Mouse (Mus musculus): Measurements from ENCODE around the gene Sertad2.

Sertad2 gene

DNA sequence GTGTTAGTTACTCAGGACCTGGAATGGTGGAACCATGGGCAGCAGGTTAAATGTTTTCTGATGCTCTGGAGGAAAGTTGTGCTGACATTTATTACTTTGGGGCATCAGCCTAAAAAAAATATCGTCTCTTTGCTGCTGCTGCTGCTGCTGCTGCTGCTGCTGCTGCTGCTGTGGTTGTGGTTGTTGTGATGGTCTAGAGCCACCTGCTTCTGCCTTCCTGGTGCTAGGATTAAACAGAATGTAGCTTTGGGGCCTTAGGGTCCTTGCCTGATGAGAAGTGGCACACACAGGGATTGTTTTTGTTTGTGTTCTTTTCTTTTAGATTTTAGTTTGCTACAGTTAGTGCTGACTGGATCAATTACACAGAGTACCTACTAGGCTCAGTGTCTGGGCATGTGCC lies 101.1 kb downstream of the Sertad2 start:
- no peak for DNase-seq (ENCODE audit: low spot score)

DNA sequence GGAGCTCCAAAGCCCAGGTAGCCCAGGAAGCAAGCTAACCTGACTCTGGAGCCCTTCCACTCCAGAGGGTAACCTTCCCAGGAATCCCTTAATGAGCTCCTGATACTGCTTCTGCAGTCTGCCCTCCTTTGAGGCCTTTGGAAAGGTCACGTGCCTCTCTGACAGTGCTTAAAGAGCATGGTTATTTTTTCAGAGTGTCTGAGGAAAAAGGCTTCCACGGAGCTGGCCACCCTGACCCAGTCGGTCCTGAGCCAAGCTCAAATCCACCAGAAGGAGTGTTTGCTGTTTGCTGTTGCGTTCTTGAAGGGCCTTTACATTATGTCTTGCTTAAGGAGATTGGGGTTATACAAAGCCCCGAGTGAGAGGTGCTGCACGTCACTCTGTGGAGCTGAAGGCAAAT lies 101.8 kb downstream of the Sertad2 start:
- peak; percentile 35 for DNase-seq (ENCODE audit: low spot score)

DNA sequence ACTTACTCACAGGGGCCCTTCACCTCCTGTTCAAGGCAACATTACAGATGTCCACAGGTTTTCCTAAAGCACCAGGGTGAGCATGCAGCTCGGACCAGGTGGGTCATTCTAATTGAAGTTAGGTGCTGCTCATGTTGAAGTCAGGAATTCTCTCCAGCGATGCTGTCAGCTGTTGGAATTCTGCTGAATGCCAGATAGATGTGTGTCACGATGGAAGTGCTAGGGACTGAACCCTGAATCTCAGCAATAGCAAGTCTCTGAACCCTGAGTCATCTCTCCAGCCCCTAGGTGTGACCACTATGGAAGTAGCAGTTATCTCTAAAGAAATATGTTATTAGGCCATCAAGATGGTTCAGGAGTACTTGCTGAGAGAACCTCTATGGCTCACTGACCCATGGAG lies 102.5 kb downstream of the Sertad2 start:
- DNase-seq (ENCODE audit: low spot score) = no peak

DNA sequence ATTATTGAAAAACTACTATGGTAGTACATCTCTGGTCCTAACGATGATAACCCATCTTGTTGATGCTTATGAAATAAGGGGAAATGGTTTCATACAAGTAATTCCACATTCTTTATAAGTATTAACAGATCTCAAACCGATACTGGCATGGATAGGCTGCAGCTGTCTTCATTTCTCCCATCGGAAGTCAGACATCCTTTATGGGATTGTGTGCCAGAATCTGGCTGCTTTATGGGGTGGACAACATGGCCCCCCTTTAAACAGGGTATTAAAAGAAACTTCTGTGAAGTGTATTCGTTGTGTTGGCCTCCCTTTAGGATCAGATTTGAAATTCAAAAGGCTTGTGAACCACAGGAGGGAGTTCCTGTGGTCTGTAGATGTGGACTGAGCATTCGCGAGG lies 103.1 kb downstream of the Sertad2 start:
- no peak for DNase-seq (ENCODE audit: low spot score)

DNA sequence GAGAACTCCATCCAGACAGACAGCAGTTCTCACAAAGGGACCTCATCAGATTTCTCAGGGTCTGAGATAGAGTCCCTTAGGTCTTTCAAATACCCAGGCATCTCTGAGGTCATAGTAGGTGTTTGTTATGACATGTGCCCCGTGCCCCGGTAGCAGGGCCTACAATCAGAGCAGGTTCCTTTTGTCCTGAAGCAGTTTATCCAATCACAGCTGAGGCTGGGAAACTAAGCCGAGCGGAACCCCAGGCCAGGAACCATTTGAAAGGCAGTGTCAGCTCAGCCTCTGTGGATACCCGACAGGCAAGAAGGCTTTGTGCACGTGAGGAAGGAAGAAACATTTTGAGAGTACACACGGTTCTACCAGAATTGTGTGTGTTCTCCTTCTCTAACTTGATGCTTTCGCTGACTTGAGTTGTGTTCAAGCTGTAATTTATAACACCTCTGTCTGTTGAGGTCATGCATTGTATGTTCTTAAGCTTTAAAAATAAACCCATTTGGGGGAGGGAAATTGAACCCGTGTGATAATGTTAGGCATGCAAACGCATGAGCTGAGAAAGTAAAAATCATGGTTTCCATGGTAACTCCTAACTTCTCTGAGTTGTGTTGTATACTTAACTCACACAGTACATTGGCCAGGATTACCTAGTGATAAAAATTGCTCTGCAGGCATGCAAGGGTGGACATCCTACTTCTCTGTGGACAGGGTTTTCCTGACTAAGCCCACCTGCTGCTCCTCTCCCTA lies 104.1 kb downstream of the Sertad2 start:
- DNase-seq (ENCODE audit: low spot score) = no peak

DNA sequence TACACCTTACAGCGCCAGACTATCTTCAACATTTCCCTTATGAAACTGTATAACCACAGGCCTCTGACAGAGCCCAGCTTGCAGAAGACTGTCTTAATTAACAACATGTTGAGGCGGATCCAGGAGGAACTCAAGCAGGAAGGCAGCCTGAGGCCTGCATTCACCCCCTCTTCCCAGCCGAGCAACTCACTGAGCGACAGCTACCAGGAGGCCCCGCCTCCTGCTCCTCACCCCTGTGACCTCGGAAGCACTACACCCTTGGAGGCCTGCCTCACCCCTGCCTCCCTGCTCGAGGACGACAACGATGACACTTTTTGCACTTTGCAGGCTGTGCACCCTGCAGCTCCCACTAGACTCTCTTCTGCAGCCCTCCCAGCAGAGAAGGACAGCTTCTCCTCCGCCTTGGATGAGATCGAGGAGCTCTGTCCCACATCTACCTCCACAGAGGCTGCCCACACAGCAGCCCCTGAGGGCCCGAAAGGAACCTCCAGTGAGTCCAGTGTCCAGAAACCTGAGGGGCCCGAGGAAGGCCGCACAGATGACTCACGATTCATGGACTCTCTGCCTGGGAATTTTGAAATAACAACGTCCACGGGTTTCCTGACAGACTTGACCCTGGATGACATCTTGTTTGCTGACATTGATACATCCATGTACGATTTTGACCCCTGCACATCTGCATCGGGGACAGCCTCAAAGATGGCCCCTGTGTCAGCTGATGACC lies 105.0 kb downstream of the Sertad2 start:
- DNase-seq (ENCODE audit: low spot score) = no peak

DNA sequence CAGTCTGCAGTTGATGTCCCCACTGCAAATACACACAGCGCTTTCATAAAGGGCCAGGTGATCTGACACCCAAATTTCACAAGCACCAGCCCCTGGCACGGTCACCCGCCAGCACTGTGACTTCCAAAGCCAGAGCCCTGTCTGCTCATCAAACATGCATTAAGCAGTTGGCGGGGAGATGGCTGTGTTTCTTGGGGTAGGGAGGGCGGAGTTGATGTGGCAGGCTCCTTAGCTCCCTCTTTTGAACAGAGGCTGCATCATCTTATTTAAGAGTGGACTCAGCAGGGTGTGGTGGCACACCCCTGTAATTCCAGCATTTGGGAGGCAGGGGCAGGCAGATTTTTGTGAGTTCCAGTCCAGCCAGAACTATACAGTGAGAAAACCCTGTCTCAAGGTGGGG lies 106.4 kb downstream of the Sertad2 start:
- no peak for DNase-seq (ENCODE audit: low spot score)

DNA sequence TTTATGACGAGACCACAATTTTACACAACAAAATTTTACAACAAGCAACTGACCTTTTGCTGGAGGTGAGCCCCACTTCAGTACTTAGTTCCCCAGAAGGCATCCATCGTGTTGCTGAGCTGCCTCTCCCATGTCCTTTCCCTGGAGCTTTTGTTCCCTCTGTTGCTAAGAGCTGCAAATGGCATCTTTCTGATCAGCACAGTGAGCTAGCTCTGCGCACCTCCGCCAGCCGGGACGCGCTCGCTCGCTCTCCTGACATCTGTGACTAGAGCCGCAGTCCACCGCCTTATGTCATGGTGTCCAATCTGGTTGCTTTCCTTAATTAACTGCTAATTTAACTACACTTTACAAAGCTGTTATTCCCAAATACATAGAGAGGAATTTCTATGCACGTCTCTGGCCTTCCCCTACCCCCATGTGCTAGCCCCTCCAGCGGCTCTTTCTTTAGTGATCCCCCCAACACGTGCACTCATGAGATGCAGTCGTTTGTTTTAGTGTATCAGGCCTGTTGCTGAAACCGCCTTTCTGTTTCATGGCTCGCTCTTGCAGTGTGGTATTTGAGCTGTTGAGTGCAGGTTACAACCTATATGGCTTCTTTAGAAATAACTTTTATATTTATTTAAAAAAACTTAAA lies 107.1 kb downstream of the Sertad2 start:
- DNase-seq (ENCODE audit: low spot score) = no peak

DNA sequence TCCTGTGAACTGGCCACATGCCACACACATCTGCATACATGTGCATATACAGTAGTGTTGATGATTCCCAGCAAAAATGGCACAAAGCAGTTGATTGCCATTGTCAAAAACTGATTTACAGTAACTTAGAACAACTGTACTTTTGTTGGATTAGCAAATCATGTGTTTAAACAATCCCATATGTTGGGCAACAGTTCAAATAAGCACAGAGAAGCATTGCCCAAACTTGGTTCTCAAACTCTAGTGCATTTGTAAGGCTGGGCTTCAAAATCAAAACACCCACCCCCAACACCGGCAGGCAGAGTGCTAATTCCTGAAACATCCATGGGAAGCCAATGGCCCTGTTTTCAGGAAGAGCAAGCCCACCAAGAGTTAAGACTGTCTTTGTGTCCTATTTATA lies 108.1 kb downstream of the Sertad2 start:
- DNase-seq (ENCODE audit: low spot score) = peak; percentile 78

DNA sequence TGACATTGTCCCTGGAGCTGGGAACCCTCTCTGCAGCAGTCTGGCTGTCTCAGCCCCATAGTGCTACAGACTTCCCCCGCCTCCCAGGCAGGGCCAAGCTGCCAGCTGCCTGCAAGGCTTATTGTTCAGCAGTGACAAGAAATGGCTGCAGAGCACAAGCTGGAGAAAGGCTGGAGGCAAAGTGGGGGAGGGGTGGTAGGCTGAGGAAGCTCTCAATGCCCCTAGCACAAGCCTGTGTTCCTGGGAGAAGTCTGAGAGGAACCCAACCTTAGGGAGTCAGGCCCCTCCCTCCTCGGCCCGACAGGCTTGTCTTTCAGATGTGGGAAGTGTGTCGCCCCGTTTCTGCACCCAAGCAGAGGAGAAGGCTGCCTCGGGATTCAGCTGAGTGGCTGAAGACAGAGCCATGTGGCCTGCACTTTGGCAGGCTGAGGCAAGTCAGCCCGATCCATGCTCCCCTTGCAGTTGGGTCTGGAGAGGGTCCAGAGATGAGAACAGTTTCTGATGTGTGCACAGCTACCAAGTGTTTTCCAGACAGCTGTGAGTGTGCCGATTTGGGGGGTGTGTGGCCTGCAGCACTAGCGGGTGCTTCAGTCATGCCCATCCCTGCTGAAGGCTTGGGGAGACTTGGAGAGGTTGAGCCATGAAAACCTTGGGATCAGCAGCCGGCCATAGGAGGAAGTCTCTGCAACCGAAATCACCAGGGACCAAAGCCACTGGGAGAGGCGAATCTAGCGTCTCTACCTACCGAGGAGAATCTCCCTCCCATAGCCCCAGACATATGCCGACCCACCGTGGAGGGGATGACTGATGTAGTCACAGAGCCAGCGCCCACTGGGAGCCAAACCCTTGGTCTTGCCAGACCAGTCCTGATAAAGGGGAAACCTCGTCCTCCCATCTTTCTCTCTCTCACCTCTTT lies 113.0 kb downstream of the Sertad2 start:
- DNase-seq (ENCODE audit: low spot score) = no peak

DNA sequence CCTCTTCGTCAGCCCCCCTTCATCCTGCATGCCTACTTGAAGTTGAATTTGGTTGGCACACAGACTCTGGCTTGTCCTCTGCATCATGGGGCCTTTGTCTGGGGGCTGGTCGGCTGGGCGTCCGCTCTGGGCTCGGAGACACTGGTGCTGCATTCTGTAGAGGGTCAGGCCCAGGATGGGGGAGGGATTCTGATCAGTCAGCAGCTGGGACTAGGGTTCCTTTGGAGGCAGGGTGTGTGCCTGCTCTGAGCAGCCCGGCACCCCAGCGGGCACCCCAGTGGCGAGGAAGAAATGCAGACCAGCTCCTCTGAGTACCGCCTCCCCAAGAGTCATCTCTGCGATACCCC lies 113.6 kb downstream of the Sertad2 start:
- no peak for DNase-seq (ENCODE audit: low spot score)

DNA sequence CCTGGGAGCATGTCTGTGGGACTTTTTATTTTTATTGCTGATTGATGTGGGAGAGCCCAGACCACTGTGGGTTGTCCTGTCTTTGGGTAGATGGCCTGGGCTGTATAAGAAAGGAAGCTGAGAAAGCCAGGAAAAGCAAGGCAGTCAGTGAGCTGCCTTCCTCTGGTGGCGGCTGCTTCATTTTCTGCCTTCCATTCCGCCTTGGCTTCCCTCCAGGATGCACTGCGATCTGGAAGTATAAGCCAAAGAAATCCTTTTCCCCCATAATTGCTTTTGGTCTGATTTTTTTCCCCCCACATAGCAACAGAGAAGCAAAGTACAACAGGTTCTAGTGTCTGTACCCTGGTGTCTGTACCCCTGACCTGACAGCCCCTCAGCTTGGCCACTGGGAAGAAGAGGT lies 116.0 kb downstream of the Sertad2 start:
- DNase-seq (ENCODE audit: low spot score) = no peak

DNA sequence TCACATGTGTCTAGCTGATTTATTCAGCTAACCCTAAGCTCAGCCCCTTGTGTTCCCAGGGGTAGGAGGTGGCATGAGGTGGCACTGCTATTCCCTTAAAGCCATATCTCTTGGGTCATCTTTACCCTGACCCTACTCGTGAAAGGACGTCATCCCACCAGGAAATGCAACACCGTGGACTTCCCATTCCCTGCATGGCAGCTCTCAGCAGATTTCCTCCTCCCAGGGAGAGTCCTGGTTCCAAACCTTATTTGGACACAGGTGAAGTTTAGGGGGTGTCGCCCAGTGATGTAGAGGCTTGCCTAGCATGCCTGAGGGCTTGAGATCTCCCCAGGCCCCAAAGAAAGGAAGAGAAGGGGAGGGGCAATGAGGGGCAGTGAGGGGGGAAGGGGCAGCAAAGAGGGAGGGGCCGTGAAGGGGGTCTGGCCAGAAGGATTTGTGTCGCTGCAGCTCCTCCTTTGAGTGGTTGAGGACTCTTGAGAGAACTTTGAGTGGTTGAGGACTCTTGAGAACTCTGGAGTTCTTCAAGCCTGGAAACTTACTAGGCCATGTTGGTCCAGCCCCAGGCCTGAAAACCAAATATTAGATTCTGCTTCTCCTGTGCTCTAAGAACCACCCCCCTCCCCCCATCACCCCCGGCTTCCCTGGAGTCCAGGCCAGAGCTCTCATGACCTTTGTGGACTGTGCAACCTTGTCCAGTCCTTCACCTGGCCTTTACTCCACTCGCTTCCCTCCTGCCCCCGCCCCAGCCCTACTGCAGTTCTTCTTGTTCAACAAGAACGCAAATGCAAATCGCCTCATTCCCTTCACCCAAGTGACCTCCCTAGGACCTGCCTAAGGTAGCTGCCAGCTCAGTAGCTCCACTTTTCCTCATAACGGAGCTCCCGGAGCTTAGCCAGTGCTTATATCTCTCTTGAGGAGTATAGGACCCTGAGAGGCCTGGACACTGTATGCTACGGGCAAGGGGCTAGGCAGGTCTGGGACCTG lies 117.4 kb downstream of the Sertad2 start:
- DNase-seq (ENCODE audit: low spot score) = no peak

DNA sequence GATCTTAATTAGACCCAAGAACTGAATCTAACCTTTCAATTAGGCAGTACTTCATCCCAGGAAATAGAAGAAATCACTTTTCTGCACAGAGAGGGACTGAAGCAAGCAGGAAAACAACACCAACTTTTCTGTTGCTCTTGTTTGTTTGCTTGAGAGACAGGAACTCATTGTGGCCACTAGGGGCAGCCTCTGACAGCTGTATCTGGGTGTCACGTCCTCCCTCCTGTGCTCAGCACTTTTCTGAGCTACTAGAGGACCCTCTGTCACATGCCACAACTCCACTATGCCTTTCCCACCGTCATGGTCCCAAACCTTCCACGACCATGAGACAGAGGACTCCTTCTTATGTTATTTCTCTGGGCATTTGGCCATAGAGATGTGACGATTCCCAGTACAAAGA lies 118.6 kb downstream of the Sertad2 start:
- DNase-seq (ENCODE audit: low spot score) = no peak

DNA sequence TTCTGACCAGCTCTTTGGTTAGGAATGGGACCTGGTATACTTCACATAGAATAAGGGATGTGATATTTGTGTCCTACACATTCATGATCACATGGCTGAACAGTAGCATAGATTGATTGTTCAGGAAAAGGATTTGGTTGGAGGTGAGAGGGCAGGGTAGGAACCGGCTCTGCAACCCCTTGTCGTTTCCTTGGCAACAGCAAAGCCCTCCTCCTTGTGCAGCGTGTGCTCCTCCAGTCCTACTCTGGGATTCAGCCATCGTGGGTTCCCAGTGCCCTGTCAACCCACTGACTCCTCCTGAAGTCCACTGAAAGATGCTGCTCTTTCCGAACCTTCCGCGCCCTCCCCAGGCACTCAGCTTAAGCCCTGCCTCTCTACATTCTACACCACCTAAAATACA lies 119.8 kb downstream of the Sertad2 start:
- no peak for DNase-seq (ENCODE audit: low spot score)

DNA sequence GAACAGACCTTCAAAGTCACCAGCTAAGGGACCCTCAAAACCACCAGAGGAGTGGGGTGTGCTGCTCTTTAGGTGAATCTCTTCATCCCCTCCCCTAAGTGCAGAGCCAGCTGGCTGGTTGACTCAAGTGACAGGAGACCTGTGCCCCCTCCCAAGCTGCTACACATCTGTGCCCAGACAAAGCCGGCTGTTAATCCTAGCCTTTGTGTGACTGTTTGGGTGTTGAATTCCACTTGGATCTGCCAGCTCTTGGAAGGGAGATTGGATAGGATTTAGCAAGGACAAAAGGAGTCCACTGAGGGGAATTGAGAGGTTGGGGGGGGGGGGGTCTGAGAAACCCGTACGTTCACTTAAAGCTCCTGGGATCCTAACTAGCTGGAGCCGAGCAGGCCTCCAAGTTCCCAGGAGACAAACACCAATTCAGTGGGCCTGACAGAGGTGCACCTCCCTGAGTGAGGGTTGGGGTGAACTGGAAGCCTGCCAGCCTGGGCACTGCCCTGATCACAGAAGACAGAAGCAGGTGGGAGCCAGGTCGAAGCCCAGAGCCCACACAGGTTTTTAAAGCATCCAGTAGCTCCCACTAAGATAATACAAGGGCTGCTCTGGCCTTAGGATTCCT lies 120.6 kb downstream of the Sertad2 start:
- DNase-seq (ENCODE audit: low spot score) = no peak

DNA sequence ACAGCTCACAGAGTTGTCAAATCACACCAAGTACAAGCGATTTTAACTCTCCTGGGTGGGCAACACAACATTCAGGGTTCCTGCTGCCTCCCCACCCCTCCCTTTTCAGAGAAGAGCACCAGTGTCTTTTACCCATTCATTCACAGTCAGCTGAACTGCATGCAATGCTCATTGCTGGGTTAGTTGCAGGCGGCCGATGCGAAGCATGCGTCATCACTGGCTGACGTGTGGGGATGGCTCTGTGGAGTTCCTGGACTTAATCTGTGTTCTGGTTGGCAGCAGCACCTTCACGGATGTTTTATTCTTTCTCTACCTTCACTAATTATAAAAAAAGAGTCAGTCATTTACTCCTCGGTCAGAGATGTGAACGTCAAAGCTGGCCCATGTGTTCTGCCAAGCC lies 121.8 kb downstream of the Sertad2 start:
- DNase-seq (ENCODE audit: low spot score) = no peak

DNA sequence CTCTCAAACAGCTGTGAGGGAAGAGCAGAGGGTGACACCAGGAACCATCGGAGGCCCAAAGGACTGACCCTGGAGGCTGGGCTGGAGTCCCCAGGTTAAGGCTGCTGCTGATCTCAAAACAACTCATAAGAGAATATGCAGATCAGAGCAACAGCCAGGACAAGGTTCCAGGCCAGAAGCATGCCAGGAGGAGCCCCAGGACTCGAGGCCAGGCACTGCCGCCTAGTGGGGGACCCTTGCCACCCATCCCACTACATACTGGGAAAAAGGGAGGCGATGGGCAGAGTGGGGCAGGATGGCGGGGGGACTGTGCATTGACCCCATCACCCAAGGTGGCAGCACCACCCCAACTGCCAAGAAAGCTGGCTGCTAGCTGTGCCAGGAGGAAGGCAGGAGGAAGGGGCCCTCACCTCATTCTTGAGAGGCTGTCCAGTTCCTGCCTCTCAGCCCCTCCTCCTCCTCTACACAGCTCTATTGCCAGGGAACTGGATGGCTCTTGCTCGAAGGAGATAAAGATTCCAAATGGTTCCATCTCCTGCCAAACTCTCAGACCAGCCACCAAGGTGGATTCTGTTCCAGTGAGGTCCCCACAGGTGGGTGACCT lies 128.8 kb downstream of the Sertad2 start:
- DNase-seq (ENCODE audit: low spot score) = peak; percentile 19

DNA sequence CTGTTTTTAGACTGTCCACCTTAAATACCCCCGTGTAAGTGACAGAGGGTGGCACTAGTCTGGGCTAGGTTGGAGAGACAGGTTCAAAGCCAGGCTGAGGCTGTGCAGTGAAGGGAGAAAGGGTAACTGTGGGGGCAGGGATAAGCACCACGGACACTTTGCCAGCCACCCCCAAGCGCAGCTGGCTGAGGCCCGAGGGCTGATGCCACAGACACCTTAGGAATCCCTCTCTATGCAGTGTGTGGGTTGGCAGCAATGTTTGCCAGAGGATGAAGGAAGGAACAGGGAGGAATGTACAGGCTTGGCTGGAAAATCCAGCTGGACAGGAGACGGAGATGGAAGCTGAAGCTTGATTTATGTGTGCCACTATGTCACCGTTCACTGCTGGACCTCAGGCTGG lies 129.5 kb downstream of the Sertad2 start:
- no peak for DNase-seq (ENCODE audit: low spot score)

DNA sequence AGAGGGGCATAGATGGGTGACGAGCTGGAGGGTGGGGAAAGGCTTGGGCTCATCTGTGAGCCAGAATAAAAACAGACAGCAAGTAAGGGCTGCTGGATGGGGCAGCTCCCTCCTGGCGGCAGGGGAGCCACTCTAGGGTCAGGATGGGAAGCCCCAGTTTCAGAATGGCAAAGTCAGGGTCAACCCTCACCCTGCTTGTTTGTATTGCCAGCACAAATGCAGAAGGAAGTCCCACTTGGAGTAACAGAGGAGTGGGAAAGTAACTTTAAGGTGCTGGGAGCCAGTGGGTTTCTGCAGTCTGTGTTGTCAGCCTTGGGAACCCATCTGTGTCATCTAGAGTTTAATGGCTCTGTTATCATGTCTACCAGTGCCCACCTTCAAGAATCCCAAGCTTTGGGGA lies 136.3 kb downstream of the Sertad2 start:
- no peak for DNase-seq (ENCODE audit: low spot score)
